Mouse (Mus musculus) kidney, postnatal 25 days (tissue): Measurements from ENCODE around the gene Hpcal4.

Experiments used
- DNase-seq, 2 experiments: peaks; one replicate each; pipeline ENCODE4 v3.0.0; 2021; ENCODE audit warnings: mixed read lengths in 2 of 2

Hpcal4 gene

GRCm38 (mm10) chr4:123202094-123202420 is 19.0 kb downstream of the Hpcal4 start:
- no peak for DNase-seq

DNA sequence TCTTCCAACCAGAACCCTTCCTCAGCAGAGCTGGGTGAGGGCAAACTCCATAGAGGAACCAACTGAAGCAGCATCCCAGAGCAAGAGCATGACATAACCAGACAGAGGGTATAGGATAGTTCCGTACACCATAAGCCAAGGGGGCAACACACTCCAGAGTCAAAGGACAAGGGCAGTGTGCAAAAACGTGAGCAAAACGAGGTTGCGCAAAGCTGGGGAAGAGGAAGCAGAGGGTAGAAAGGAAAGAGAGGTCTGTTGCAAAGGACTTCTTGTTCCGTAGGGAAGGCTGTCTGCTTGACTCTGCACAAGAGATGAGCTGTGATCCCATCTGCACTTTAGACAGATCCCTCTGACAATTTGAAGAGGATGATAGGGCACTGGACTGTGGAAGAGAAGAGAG is 24.3 kb downstream of the Hpcal4 start:
- no peak for DNase-seq

DNA sequence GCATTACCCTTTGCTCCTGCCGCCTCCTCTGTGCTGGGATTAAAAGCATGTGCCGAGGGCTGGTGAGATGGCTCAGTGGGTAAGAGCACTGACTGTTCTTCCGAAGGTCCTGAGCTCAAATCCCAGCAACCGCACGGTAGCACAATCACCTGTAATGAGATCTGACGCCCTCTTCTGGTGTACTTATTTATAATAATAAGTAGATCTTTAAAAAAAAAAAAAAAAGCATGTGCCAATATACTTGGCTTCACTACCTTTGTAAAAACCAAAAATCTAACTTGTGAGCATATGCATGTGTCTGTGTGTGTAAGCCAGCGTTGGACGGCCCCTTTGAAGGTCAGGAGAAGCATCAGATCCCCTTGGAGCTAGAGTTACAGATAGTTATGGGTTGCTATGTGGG is 28.0 kb downstream of the Hpcal4 start:
- no peak for DNase-seq

DNA sequence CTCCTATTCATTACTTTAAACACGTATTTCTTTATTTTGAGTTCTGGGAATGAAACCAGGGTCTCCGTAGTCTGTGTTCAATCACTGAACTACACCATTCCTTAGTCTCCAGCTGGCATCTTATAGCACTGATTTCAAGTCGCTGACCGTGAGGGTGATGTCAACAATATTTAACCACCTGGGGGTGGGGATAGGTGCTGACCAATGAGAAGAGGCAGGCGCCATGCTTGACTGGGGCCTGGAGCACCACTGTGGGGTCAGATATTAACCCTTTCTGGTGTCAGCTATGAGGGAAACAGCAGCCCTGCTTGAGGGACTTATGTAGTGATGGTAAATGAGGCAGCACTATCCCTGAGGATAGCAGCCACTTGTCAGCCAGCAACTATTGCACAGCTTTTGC is 28.4 kb downstream of the Hpcal4 start:
- no peak for DNase-seq

DNA sequence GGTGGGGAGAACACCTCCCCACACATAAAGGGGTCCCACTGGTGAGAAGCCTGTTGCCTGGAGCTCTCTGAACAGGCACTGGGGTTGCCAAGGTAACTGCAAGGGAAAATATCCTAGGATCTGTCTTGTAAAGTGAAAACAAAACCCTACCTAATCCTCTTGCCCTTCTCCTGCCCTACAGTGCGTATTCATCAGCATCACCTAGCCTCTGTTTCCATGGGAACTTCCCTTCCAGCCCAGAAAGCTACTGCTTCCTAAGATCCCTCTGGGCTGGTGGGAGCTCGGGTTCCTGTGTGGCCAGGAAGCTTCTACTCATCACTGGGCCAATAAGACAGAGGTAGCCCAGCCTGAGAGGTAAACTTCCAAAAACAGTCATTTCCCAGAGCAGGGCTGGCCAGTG is 29.3 kb downstream of the Hpcal4 start:
- DNase-seq, result no peak

- DNase-seq, result no peak
Measured at GRCm38 (mm10) chr4:123213975-123214374, 30.9 kb downstream of the Hpcal4 start.

DNA sequence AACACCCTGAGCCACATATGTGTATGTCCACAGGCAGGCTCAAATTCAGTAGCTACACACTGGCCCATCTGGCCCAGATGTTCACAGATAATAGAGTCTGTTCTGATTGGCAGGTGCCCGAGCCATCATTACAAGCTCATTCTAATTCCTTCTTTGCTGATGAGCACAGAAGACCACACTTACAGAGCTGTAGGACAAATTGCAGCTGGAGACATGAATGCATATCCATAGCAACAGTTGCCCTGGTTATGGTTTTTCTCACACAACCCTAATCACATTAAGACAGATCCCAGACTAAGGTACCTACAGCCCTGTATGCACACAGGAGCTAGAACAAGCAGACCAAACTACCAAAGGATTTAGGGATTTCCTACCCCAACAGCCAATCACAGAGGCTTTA is 32.3 kb downstream of the Hpcal4 start:
- DNase-seq, result no peak

- DNase-seq, result peak in 1 of 2 experiments; percentile 35
Measured at GRCm38 (mm10) chr4:123216782-123217181, 33.8 kb downstream of the Hpcal4 start.

DNA sequence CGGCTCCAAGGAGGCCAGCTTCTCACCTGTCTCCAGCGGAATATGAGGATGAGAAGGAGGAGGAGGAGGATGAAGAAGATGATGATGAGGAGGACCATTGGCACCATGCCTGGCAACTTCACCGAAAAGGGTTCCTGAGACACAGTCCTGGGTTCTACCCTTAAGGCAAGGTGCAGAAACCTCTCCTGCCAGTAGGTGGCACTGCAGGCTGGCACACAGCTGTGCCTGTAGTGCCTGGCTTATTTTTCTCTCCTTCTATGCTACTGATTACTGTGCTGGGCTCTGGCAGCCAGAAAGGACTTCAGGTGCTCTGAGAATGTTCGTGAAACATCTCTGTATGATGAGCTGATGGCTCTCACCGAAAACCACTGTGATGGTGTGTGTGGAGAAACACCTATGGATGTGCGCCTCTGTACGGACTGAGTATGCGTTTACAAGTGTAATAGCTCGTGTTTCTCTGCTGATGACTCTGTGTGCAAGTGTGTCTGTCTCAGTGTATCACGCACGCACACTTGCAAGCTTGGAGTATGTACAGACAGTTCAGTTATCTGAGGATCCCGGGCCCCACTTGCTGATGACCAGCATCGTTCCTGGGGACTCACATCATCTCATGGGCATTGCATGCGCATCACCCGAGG is 36.8 kb downstream of the Hpcal4 start:
- peak; percentile 59 to 78 for DNase-seq

GRCm38 (mm10) chr4:123220637-123221036 is 37.6 kb downstream of the Hpcal4 start:
- no peak for DNase-seq

- peak in 1 of 2 experiments; percentile 46 for DNase-seq
Measured at GRCm38 (mm10) chr4:123223309-123223708, 40.3 kb downstream of the Hpcal4 start.

DNA sequence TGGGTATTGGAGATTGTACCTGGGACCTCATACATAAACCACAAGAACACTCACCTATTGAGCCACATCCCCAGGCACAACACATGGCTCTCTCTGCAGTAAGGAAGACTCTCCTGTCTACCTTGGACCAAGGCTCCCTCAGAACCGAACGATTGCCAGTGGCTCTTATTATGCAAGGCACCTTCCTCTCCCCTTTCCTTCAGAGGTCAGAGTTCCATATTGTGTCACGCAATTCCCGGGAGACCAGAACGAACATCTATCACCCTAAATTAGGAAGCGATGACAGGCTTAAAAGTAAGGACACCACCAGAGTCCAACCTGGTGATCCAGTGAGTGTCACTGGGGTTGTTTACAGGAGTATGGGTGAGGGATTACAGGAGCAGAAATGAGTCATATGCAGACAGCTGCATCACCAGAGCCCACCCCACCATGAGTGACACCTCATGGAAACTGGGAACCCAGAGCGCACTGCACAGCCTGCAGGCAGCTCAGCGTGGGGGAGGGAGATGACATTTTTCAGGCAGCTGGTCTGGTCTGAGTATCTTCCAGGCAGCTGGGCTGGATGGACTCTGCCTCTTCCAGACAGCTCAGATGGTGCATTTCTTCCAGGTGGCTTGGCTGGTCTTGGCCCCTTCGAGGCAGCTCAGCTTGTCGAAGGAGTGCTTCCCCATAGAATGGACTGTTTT is 42.8 kb downstream of the Hpcal4 start:
- no peak for DNase-seq

GRCm38 (mm10) chr4:123227707-123228106 is 44.7 kb downstream of the Hpcal4 start:
- no peak for DNase-seq

- DNase-seq, result peak in 1 of 2 experiments; percentile 58
Measured at GRCm38 (mm10) chr4:123228270-123228669, 45.2 kb downstream of the Hpcal4 start.

DNA sequence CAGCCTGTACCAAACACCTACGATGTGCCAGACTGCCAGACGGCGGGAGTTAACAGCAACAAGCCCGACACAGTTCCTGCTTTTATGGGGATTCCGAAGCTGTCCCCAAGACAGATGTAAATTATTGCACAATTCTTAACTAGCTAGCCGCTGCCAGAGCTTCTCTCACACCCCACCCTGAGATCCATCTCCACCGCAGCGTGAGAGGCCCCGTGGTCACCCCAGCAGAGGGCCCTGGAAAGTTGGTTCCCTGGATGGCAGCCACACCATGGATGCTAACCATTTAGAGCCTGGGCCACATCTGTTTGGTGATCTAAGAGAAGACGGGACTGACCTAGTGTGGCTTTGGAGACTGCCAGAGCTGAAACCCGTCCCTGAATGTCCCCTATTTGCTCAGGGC is 46.1 kb downstream of the Hpcal4 start:
- no peak for DNase-seq

DNA sequence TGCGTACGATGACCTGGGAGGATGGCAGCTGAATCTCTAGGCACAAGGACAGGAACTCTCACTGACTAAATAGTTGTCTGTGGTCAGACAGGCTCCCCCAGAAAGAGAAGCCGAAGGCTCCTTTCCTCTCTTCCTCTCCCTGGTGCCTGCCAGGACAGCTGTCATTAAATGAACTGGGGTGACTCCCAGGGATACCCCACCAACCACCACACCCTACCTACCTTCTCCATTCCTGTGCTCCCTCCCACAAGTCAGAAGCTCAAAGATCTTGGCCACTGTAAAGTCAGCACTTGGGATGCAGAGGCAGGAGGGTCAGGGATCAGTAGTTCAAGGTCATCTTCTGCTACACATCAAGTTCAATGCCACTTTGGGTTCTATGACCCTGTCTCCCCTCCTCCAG is 49.8 kb downstream of the Hpcal4 start:
- no peak for DNase-seq

- DNase-seq, result peak; percentile 61 to 89
Measured at GRCm38 (mm10) chr4:123233492-123234084, 50.6 kb downstream of the Hpcal4 start, which contains the start of gene Heyl. Heyl (plus strand) TSS chr4:123233556.

DNA sequence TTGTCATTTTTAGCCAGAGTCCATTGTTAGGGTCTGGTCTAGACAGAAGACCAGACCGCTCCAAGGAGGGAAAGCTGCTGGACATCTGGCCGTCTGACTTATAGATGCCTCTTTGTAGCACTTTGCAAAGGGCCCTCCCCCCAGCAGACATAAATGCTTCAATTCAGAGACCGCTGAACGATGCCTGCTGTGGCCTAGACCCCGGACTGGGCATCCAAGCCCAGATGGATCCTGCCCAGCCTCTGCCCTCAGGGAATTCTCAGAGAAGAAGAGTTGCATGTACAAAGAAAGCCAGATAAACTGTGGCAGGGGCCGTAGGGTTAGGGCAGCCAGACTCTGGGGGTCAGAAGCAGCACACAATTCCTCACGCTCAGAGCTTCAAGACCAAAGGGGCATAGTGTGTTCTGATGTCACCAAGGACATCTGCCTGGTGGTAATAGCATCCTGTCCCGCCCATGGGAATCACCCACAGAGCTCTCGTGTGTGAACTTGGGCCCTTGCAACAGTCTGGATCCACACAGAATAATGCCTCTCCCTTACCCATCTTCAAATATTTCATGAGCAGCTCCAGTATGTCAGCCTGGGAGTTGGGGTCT is 52.9 kb downstream of the Hpcal4 start:
- no peak for DNase-seq

- DNase-seq, result no peak
Measured at GRCm38 (mm10) chr4:123236431-123237031, 53.5 kb downstream of the Hpcal4 start.

- peak in 1 of 2 experiments; percentile 22 for DNase-seq
Measured at GRCm38 (mm10) chr4:123237386-123238266, 54.6 kb downstream of the Hpcal4 start.

GRCm38 (mm10) chr4:123239361-123240203 is 56.6 kb downstream of the Hpcal4 start:
- DNase-seq, result peak; percentile 58 to 79
